Mouse (Mus musculus): ENCODE results near the gene Mif4gd. TPM values are rescaled to one million over a fixed set of nuclear protein-coding genes. Genes with fewer than 3 reads are reported as not detected.

The Mif4gd gene
- polyA plus RNA-seq, 1 experiment from 2014 or later, result 17.7 TPM

DNA sequence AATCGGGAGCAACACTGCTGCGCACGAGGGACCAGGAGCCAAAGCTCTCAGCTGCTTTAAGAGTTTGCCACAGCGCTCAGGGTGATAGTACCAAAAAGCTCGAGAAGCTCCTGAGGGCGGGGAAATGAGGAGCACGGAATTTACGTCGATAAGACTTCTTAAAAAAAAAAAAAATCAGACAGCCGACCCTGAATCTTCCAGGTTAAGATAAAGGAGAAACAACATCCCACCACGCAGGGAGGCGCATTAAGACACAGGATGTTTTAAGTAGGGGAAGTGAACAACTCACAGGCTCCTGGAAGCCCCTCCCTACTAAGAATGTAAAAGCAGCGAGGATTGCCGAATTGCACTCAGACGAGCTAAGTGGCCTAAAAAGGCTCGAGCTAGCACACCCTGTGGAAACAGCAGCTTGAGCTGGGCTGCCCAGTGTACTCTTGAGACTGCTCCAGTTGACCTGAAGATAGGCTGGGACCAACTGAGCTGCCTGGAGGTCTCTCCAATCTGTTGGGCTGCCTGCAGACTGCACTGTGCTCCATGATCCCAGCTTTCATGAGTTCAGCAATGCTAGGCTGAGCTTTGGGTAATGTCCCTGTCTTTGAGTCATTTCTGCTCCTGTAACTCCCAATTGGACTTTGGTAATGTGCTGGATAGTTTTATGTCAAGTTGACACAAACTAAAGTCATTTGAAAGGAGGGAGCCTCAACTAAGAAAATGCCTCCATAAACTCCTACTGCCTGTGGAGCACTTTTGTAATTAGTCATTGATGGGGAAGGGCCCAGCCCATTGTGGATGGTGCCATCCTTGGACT is 573 bp upstream of the Mif4gd start:
- peak overlapping the region; percentile 51 for H3K4me3 ChIP-seq (ENCODE audit: low read depth, low read length)
- H3K36me3 ChIP-seq (ENCODE audit: control insufficient read depth, insufficient read depth, low read length), result peaks cover 5% of the 10 kb centered on the region; the same call in 1 of the 2 replicates
- peak overlapping the region; percentile 56; the same call in 1 of the 2 replicates for H3K9ac ChIP-seq (ENCODE audit: low read depth, low read length)
- WGBS, result under 1% methylated on average over 16 of the region's 16 CpGs
- H3K4me2 ChIP-seq (replicated peaks; ENCODE audit: low read depth, low read length), result peak overlapping the region; percentile 91
- DNase-seq (ENCODE audit: low spot score) (no peak), ATAC-seq (ENCODE audit: low FRiP score) (no peak)
- H3K4me1 ChIP-seq (replicated peaks; ENCODE audit: control insufficient read depth, insufficient read depth, low read length), result no peaks in the 10 kb centered on the region; the same call in 1 of the 2 replicates
- H3K27ac ChIP-seq (ENCODE audit: low read depth, low read length), result no peak overlapping the region; the same call in 1 of the 2 replicates
- no peaks in the 10 kb centered on the region for H3K9me3 ChIP-seq (ENCODE audit: control insufficient read depth, low read length)
- H3K27me3 ChIP-seq (ENCODE audit: control insufficient read depth, insufficient read depth, low read length), result no peaks in the 10 kb centered on the region

DNA sequence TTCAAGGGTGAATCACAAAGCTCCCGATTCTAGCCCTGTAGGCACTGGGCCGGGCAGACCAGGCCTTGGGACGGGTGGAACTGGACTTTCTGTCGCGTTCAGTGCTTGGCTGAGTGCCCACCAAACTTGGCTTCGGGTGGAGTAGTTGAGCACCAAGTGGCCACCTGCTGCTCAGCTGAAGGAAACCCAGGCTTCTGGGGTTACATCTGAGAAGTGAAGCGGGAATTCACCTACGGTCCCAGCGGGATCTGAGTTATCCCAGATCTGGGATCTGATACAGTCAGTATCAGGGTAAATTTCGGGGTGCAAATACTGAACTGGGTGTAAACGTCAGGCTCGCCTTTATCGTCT is 735 bp downstream of the Mif4gd start:
- Histone ChIP-seq H3K4me1 (replicated peaks; ENCODE audit: control insufficient read depth, insufficient read depth, low read length) (no peaks in the 10 kb centered on the region; the same call in 1 of the 2 replicates), H3K27ac (ENCODE audit: low read depth, low read length) (no peak overlapping the region), H3K27me3 (ENCODE audit: control insufficient read depth, insufficient read depth, low read length) (no peaks in the 10 kb centered on the region), H3K4me2 (replicated peaks; ENCODE audit: low read depth, low read length) (peak overlapping the region; percentile 91), H3K9ac (ENCODE audit: low read depth, low read length) (peak overlapping the region; percentile 56), H3K4me3 (ENCODE audit: low read depth, low read length) (peak overlapping the region; percentile 51), H3K36me3 (ENCODE audit: control insufficient read depth, insufficient read depth, low read length) (peaks cover 11% of the 10 kb centered on the region), H3K9me3 (ENCODE audit: control insufficient read depth, low read length) (no peaks in the 10 kb centered on the region)
- DNase-seq (ENCODE audit: low spot score) (no peak), ATAC-seq (ENCODE audit: low FRiP score) (no peak; the same call in 1 of the 2 replicates)
- WGBS, result 2% methylated on average over 13 of the region's 13 CpGs

DNA sequence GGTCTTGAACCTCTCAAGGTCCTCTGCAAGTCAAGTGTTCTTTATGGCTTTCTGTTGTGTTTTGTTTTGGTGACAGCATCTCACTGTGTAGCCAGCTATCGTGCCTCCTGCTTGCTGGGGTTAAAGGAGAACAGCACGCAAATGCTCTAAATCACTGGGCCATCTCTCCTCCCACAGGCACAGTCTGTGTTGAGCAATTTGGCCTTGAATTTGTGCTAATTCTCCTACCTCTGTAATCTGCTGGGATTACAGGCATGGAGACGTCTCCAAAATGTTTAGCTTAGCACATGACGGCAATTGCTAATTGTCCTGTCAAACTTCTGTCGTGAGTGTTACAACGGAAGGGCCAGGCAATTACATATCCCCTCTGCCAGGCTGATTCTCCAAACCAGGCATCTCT is 1.6 kb downstream of the Mif4gd start:
- WGBS, result 80% methylated on average over 6 of the region's 6 CpGs
- no peak overlapping the region for H3K4me2 ChIP-seq (replicated peaks; ENCODE audit: low read depth, low read length)
- H3K4me3 ChIP-seq (ENCODE audit: low read depth, low read length), result no peak overlapping the region
- DNase-seq (ENCODE audit: low spot score) (no peak), ATAC-seq (ENCODE audit: low FRiP score) (no peak)
- no peak overlapping the region for H3K9ac ChIP-seq (ENCODE audit: low read depth, low read length)
- H3K4me1 ChIP-seq (replicated peaks; ENCODE audit: control insufficient read depth, insufficient read depth, low read length), result no peaks in the 10 kb centered on the region; the same call in 1 of the 2 replicates
- H3K36me3 ChIP-seq (ENCODE audit: control insufficient read depth, insufficient read depth, low read length), result peaks cover 13% of the 10 kb centered on the region
- H3K27me3 ChIP-seq (ENCODE audit: control insufficient read depth, insufficient read depth, low read length), result no peaks in the 10 kb centered on the region
- H3K27ac ChIP-seq (ENCODE audit: low read depth, low read length), result no peak overlapping the region
- no peaks in the 10 kb centered on the region for H3K9me3 ChIP-seq (ENCODE audit: control insufficient read depth, low read length)

DNA sequence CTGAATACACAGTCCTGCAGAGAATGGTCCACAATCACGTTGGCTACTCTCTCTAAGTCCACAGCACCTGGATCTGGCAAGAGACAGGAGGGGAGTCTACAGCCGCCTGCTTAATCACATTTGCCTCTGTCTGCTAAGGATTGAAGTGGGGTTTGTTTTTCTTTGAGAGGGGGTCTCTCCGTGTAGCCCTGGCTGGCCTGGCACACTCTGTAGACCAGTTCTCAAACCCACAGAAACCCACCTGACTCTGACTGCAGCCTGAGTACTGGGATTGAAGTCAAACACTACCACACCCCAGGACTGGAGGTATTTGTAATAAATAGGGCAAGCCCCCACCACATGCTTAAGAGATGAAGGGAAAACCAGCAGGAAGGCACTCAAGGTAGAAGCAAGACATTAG is 3.2 kb downstream of the Mif4gd start:
- Histone ChIP-seq H3K9ac (ENCODE audit: low read depth, low read length) (no peak overlapping the region), H3K4me3 (ENCODE audit: low read depth, low read length) (no peak overlapping the region), H3K4me1 (replicated peaks; ENCODE audit: control insufficient read depth, insufficient read depth, low read length) (peaks cover 5% of the 10 kb centered on the region; the same call in 1 of the 2 replicates), H3K27ac (ENCODE audit: low read depth, low read length) (no peak overlapping the region), H3K4me2 (replicated peaks; ENCODE audit: low read depth, low read length) (no peak overlapping the region), H3K36me3 (ENCODE audit: control insufficient read depth, insufficient read depth, low read length) (peaks cover 13% of the 10 kb centered on the region), H3K9me3 (ENCODE audit: control insufficient read depth, low read length) (no peaks in the 10 kb centered on the region), H3K27me3 (ENCODE audit: control insufficient read depth, insufficient read depth, low read length) (no peaks in the 10 kb centered on the region)
- ATAC-seq (ENCODE audit: low FRiP score) (no peak), DNase-seq (ENCODE audit: low spot score) (no peak)
- 63% methylated on average over 3 of the region's 3 CpGs for WGBS

- Histone ChIP-seq H3K4me3 (ENCODE audit: low read depth, low read length) (no peak overlapping the region), H3K4me1 (replicated peaks; ENCODE audit: control insufficient read depth, insufficient read depth, low read length) (peaks cover 6% of the 10 kb centered on the region; the same call in 1 of the 2 replicates), H3K27ac (ENCODE audit: low read depth, low read length) (no peak overlapping the region), H3K4me2 (replicated peaks; ENCODE audit: low read depth, low read length) (no peak overlapping the region), H3K9ac (ENCODE audit: low read depth, low read length) (no peak overlapping the region), H3K9me3 (ENCODE audit: control insufficient read depth, low read length) (no peaks in the 10 kb centered on the region), H3K36me3 (ENCODE audit: control insufficient read depth, insufficient read depth, low read length) (peaks cover 13% of the 10 kb centered on the region), H3K27me3 (ENCODE audit: control insufficient read depth, insufficient read depth, low read length) (no peaks in the 10 kb centered on the region)
- ATAC-seq (ENCODE audit: low FRiP score) (no peak), DNase-seq (ENCODE audit: low spot score) (no peak)
- 85% methylated on average over 23 of the region's 23 CpGs for WGBS
These were observed 4.1 kb downstream of the Mif4gd start for GRCm38 (mm10) chr11:115608421-115609399.

- no peaks in the 10 kb centered on the region for H3K27me3 ChIP-seq (ENCODE audit: control insufficient read depth, insufficient read depth, low read length)
- ATAC-seq (ENCODE audit: low FRiP score), result no peak
- no peak overlapping the region for H3K9ac ChIP-seq (ENCODE audit: low read depth, low read length)
- no peaks in the 10 kb centered on the region for H3K9me3 ChIP-seq (ENCODE audit: control insufficient read depth, low read length)
- peaks cover 13% of the 10 kb centered on the region for H3K36me3 ChIP-seq (ENCODE audit: control insufficient read depth, insufficient read depth, low read length)
- H3K27ac ChIP-seq (ENCODE audit: low read depth, low read length), result no peak overlapping the region
- no peak overlapping the region for H3K4me3 ChIP-seq (ENCODE audit: low read depth, low read length)
- 97% methylated on average over 18 of the region's 18 CpGs for WGBS
- DNase-seq (ENCODE audit: low spot score), result no peak
- peaks cover 10% of the 10 kb centered on the region for H3K4me1 ChIP-seq (replicated peaks; ENCODE audit: control insufficient read depth, insufficient read depth, low read length)
- no peak overlapping the region for H3K4me2 ChIP-seq (replicated peaks; ENCODE audit: low read depth, low read length)
These were observed 6.0 kb downstream of the Mif4gd start for GRCm38 (mm10) chr11:115606733-115607132.

GRCm38 (mm10) chr11:115604304-115604696 is 8.5 kb downstream of the Mif4gd start:
- Histone ChIP-seq H3K4me2 (replicated peaks; ENCODE audit: low read depth, low read length) (peak overlapping the region; percentile 89), H3K27me3 (ENCODE audit: control insufficient read depth, insufficient read depth, low read length) (no peaks in the 10 kb centered on the region), H3K9me3 (ENCODE audit: control insufficient read depth, low read length) (no peaks in the 10 kb centered on the region), H3K27ac (ENCODE audit: low read depth, low read length) (peak overlapping the region; percentile 81), H3K4me3 (ENCODE audit: low read depth, low read length) (peak overlapping the region; percentile 99), H3K9ac (ENCODE audit: low read depth, low read length) (peak overlapping the region; percentile 96), H3K4me1 (replicated peaks; ENCODE audit: control insufficient read depth, insufficient read depth, low read length) (peaks cover 10% of the 10 kb centered on the region), H3K36me3 (ENCODE audit: control insufficient read depth, insufficient read depth, low read length) (peaks cover 13% of the 10 kb centered on the region)
- peak; percentile 55; the same call in 1 of the 2 replicates for ATAC-seq (ENCODE audit: low FRiP score)
- WGBS, result under 1% methylated on average over 26 of the region's 26 CpGs
- no peak for DNase-seq (ENCODE audit: low spot score)

- H3K27ac ChIP-seq (ENCODE audit: low read depth, low read length), result peak within 1 kb of the TSS; percentile 81
- no peaks in the 10 kb centered on the region for H3K9me3 ChIP-seq (ENCODE audit: control insufficient read depth, low read length)
- peak within 1 kb of the TSS; percentile 96 for H3K9ac ChIP-seq (ENCODE audit: low read depth, low read length)
- H3K27me3 ChIP-seq (ENCODE audit: control insufficient read depth, insufficient read depth, low read length), result no peaks in the 10 kb centered on the region
- peaks cover 10% of the 10 kb centered on the region for H3K4me1 ChIP-seq (replicated peaks; ENCODE audit: control insufficient read depth, insufficient read depth, low read length)
- H3K36me3 ChIP-seq (ENCODE audit: control insufficient read depth, insufficient read depth, low read length), result peaks cover 9% of the 10 kb centered on the region
- DNase-seq (ENCODE audit: low spot score) (peak; percentile 94), ATAC-seq (ENCODE audit: low FRiP score) (peak; percentile 98)
- H3K4me3 ChIP-seq (ENCODE audit: low read depth, low read length), result peak within 1 kb of the TSS; percentile 99
- peak within 1 kb of the TSS; percentile 89 for H3K4me2 ChIP-seq (replicated peaks; ENCODE audit: low read depth, low read length)
- WGBS, result under 1% methylated on average over 86 of the region's 93 CpGs
These were observed 9.1 kb downstream of the Mif4gd start, which contains the start of the genes Mrps7 and Gga3 for GRCm38 (mm10) chr11:115603476-115604303. Mrps7 (plus strand) TSS chr11:115603925. Gga3 (minus strand) TSS chr11:115604051.

Measured in hindbrain, embryonic 11.5 days (tissue).